Mouse (Mus musculus): ENCODE measurements around the gene Hmgxb4.
"Not testable (repeated sequence)": the region's sequence is repeated elsewhere in the genome, so short reads cannot be mapped to it uniquely, and the experiment has no call there.

Gene Hmgxb4

GRCm38 (mm10) chr8:74993081-74993474 lies at the start of gene Hmgxb4:
Gene Hmgxb4 (plus strand): TSS chr8:74993356.
- DNase-seq (ENCODE audit: low spot score in 2 of 2), result no peak

DNA sequence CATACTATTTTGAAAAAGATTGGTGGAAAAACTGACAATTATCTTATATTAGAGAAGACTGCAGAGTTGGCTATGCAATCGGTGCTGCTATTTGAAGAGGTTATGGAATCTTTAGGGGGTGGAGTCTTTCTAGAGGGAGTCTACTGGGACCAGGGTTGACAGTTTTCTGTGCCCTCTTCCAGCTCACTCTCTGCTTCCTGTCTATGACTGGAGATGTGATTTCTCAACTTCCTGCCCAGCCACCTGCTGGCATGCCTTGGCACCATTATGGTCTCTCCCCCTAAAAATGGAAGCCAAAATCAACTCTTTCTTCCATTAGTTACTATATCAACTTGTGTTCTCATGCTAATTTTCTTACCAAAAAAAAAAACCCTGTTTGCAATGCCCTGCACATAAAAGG lies 43.7 kb upstream of the Hmgxb4 start:
- DNase-seq (ENCODE audit: low spot score in 2 of 2), result no peak

DNA sequence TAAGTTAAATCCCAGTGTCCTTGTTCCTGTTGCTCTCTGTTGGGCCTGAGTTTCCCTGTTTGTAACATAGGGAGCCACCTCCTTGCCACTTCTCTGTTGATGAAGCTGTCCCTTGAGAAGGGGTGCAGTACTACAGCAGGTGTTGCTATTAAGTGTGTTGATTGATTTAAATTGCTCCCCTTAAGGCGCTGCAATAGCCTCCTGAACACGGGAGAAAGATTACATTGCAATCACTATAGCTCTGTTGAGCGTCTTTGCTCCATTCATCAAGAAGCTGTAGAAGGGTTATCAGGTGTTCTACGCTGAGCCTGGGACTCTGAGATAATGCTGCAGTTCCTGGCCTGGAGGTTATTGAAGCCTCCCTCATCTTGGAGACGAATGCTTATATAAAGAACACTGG lies 29.2 kb upstream of the Hmgxb4 start:
- no peak for DNase-seq (ENCODE audit: low spot score in 2 of 2)

- not testable (repeated sequence) for DNase-seq (ENCODE audit: low spot score in 2 of 2)
Measured at GRCm38 (mm10) chr8:74970286-74970685, 22.9 kb upstream of the Hmgxb4 start.

- DNase-seq (ENCODE audit: low spot score in 2 of 2), result no peak
Measured at GRCm38 (mm10) chr8:74971636-74972035, 21.5 kb upstream of the Hmgxb4 start.

DNA sequence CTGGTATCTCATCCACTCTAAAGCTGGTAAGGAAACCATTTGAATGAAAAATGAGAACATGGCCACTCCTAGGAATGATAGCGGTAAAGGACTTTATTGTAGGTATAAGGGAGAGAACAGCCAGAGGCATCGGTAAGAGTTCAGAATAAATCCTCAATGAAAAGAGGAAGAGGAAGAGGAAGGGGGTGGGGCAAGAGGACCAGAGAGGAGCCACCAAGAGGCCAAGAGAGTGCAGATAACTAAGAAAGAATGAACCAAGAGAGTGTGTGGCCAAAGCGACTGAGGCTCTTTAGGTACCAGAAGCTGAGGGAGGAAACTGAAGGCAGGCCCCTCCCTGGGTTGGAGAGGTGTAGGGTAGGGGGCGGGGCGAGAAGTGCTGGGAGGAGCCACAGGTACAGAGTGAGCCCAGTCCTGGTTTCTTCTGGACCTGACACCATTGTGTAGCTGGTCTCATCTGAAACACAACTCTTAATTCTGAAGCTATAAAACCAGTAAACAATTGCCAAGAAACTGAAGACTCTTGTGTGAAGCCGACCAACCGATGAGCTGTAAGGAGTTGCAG lies 20.8 kb upstream of the Hmgxb4 start:
- DNase-seq (ENCODE audit: low spot score in 2 of 2), result no peak

GRCm38 (mm10) chr8:74973121-74973869 lies 19.9 kb upstream of the Hmgxb4 start:
- DNase-seq (ENCODE audit: low spot score in 2 of 2), result no peak

GRCm38 (mm10) chr8:74973904-74974303 lies 19.3 kb upstream of the Hmgxb4 start:
- no peak for DNase-seq (ENCODE audit: low spot score in 2 of 2)

DNA sequence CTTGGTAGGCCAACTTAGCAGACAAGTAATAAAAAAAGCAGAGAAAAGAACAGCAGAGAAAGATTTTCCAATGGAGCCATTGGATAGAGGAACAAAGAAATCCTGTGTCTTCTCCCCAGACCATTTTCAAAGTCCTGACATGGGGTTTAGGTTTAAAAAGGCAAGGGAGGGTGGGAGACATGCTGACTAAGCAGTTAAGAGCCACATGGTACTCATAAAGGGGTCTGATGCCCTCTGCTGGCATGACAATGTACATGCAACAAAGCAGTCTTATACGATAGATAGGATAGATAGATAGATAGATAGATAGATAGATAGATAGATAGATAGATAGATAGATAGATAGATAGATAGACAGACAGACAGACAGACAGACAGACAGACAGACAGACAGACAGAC lies 15.7 kb upstream of the Hmgxb4 start:
- no peak for DNase-seq (ENCODE audit: low spot score in 2 of 2)

GRCm38 (mm10) chr8:74980060-74980710 lies 13.0 kb upstream of the Hmgxb4 start:
- DNase-seq (ENCODE audit: low spot score in 2 of 2), result no peak

DNA sequence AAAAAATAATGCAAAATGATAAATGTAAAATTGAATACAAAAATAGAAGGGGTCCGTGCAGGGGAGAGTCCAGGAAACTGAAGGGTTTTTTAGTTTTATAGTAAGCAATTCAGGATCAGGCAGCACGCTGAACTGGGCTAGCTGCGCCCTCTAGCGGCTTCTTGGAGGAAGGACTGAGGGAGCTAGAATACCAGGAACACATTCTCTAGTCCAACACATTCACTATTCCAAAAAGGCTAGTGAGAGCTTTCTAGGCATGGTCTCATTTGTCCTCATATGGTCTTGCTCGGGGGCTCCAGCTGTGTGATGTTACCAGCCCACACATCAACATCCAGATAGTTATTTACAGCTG lies 12.5 kb upstream of the Hmgxb4 start:
- peak; percentile 20 to 35 for DNase-seq (ENCODE audit: low spot score in 2 of 2)

GRCm38 (mm10) chr8:74981809-74982208 lies 11.3 kb upstream of the Hmgxb4 start:
- DNase-seq (ENCODE audit: low spot score in 2 of 2), result no peak

DNA sequence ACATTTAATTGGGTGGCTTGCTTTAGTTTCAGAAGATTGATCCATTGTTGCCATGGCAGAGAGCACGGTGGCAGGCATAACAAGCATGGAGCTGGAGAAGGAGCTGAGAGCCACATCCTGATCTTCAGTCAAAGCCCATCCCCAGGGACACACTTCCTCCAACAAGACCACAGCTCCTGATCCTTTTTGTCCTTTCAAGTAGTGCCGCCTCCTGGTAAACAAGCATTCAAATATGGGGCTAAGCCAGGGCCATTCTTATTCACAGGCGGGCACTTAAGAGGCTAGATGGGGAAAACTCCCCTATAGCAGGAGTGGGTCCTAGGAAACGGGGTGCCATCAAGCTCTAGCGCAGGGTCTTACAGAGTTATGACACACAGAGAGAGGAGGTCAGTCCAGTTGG lies 5.7 kb upstream of the Hmgxb4 start:
- no peak for DNase-seq (ENCODE audit: low spot score in 2 of 2)

GRCm38 (mm10) chr8:74990021-74990420 lies 3.1 kb upstream of the Hmgxb4 start:
- no peak for DNase-seq (ENCODE audit: low spot score in 2 of 2)

- DNase-seq (ENCODE audit: low spot score in 2 of 2), result peak; percentile 72 to 83
Measured at GRCm38 (mm10) chr8:74993475-74994451, 607 bp downstream of the Hmgxb4 start.

- DNase-seq (ENCODE audit: low spot score in 2 of 2), result no peak
Measured at GRCm38 (mm10) chr8:74994540-74994939, 1.4 kb downstream of the Hmgxb4 start.

- no peak for DNase-seq (ENCODE audit: low spot score in 2 of 2)
Measured at GRCm38 (mm10) chr8:75000431-75000830, 7.3 kb downstream of the Hmgxb4 start.

GRCm38 (mm10) chr8:75008826-75009225 lies 15.7 kb downstream of the Hmgxb4 start:
- no peak for DNase-seq (ENCODE audit: low spot score in 2 of 2)

GRCm38 (mm10) chr8:75013557-75013956 lies 20.4 kb downstream of the Hmgxb4 start:
- DNase-seq (ENCODE audit: low spot score in 2 of 2), result no peak

DNA sequence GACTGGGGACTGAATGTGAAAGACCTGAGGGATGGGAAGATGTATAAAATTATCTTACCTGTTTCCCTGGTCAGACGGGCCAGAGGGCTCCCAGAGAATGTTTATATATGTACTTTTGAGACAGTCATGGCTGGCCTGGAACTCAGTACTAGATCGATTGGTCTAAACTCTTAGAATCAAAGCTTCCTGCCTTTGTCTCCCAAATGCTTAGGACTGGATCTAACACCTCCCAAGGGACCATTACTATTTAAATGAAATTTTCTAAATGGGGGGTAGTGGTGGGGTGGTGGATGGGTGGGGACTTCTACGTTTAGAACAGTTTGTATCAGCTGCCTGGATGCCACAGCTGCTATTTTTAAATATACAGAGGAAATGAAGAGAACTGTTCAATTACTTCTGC lies 20.8 kb downstream of the Hmgxb4 start:
- no peak for DNase-seq (ENCODE audit: low spot score in 2 of 2)

DNA sequence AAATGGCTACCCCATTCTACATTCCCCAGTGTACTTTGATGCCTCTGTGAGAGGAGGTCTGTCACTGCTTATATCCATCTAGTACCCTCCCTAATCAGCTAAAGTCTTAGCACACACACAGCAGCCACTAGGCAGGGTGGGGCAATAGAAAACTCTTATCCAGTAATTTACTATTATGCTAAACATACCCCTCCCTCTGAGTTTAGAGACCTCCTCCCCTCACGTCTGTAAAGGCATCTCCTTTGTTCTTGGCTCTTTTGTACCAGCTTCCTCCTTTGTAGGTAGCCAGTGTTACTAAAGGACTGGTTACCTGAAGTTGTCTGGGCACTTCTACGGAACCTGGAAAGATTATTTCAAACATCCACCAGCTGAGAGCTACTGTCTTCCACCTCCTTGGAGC lies 22.8 kb downstream of the Hmgxb4 start:
- DNase-seq (ENCODE audit: low spot score in 2 of 2), result no peak

DNA sequence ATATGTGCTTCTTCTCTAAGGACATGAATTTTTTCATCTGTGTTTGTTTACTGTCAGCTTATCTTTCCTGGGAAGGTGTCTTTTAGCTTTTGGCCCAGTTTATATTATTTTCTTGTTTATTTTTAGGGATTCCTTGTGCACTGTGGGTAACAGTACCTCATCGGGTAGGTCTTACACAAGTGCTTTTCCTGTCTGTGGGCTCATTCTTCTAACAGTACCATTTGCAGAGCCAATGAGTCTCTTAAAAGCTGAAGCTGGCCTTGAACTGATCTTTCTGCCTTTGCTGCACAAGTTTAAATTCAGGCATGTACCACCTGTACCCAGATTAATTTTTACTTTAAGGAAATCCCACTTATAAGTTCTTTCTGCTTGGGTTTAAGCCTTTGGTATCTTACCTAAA lies 23.3 kb downstream of the Hmgxb4 start:
- DNase-seq (ENCODE audit: low spot score in 2 of 2), result no peak
